Mouse (Mus musculus) MEL (cell line): ENCODE measurements around the gene Ovca2. TPM values are rescaled to one million over a fixed set of nuclear protein-coding genes. Genes with fewer than 3 reads are reported as not detected.
A peak's percentile ranks its signal among the peaks of the same experiment; 100 is the strongest.

ENCODE experiments used
- DNase-seq: peaks from one replicate; pipeline ENCODE4 v3.0.0; 2011; ENCODE audit warnings: low read depth, low spot score
- H3K27ac ChIP-seq: 2 replicates; pipeline ENCODE4 v1.5.1; 2012; ENCODE audit warnings: low read depth, mild to moderate bottlenecking, control low read depth, low read length, moderate library complexity; ENCODE audit not compliant: control insufficient read depth
- H3K27me3 ChIP-seq, 2 experiments: fragments of 150-350 bp in 1 of 2; sonication (generic) in 1 of 2; 2 replicates each; pipeline ENCODE4 v1.6.1; 2012; ENCODE audit warnings: low read length in 2 of 2, mild to moderate bottlenecking in 2 of 2, improper control_type of control experiment in 1 of 2, moderate library complexity in 1 of 2; ENCODE audit not compliant: insufficient read depth in 2 of 2, control insufficient read depth in 1 of 2
- H3K36me3 ChIP-seq, 2 experiments: 2 replicates each; pipeline ENCODE4 v1.6.1; 2012 to 2014; ENCODE audit warnings: low read length in 2 of 2, improper control_type of control experiment in 1 of 2, inconsistent platforms in 1 of 2, mild to moderate bottlenecking in 1 of 2; ENCODE audit not compliant: insufficient read depth in 2 of 2, control insufficient read depth in 1 of 2
- H3K4me1 ChIP-seq, 2 experiments: fragments of 150-350 bp in 1 of 2; sonication (generic) in 1 of 2; 2 replicates each; pipeline ENCODE4 v1.6.1; 2012; ENCODE audit warnings: low read length in 2 of 2, improper control_type of control experiment in 1 of 2, mild to moderate bottlenecking in 1 of 2; ENCODE audit not compliant: insufficient read depth in 2 of 2, control insufficient read depth in 1 of 2
- H3K4me3 ChIP-seq, 2 experiments: fragments of 150-350 bp in 1 of 2; sonication (generic) in 1 of 2; 2 replicates each; pipeline ENCODE4 v1.5.1; 2012; ENCODE audit warnings: low read depth in 2 of 2, low read length in 2 of 2, mild to moderate bottlenecking in 2 of 2, moderate library complexity in 2 of 2, control low read depth in 1 of 2, improper control_type of control experiment in 1 of 2; ENCODE audit not compliant: control insufficient read depth in 1 of 2, insufficient read depth in 1 of 2
- H3K79me2 ChIP-seq: 2 replicates; pipeline ENCODE4 v1.6.1; 2012; ENCODE audit warnings: mild to moderate bottlenecking, low read length, moderate library complexity; ENCODE audit not compliant: control insufficient read depth, poor library complexity, insufficient read depth
- H3K9ac ChIP-seq: 2 replicates; pipeline ENCODE4 v1.6.1; 2012; ENCODE audit warnings: low read depth, mild to moderate bottlenecking, control low read depth, low read length, moderate library complexity; ENCODE audit not compliant: control insufficient read depth, poor library complexity, severe bottlenecking
- H3K9me3 ChIP-seq: fragments of 150-350 bp; sonication (generic); replicated peaks from 2 replicates; pipeline ENCODE4 v1.6.1; 2012; ENCODE audit warnings: mild to moderate bottlenecking, low read length, improper control_type of control experiment, moderate library complexity; ENCODE audit not compliant: insufficient read depth
- CHD2 ChIP-seq: IDR thresholded peaks from 2 replicates; pipeline ENCODE4 v1.6.1; 2011; ENCODE audit warnings: low read length, improper control_type of control experiment
- JUND ChIP-seq: IDR thresholded peaks from 2 replicates; pipeline ENCODE4 v1.6.1; 2011; ENCODE audit warnings: low read depth, mild to moderate bottlenecking, improper control_type of control experiment, low read length
- MXI1 ChIP-seq: IDR thresholded peaks from 2 replicates; pipeline ENCODE4 v1.6.1; 2011; ENCODE audit warnings: mild to moderate bottlenecking, low read depth, low read length, improper control_type of control experiment
- NELFE ChIP-seq: IDR thresholded peaks from 2 replicates; pipeline ENCODE4 v1.6.1; 2011; ENCODE audit warnings: low read depth, low read length, improper control_type of control experiment
- SMC3 ChIP-seq: IDR thresholded peaks from 2 replicates; pipeline ENCODE4 v1.6.1; 2011; ENCODE audit warnings: low read depth, low read length, improper control_type of control experiment
- TCF12 ChIP-seq: IDR thresholded peaks from 2 replicates; pipeline ENCODE4 v1.6.1; 2014; ENCODE audit warnings: low read depth, mild to moderate bottlenecking, inconsistent platforms, low read length, improper control_type of control experiment, moderate library complexity
- USF1 ChIP-seq: IDR thresholded peaks from 2 replicates; pipeline ENCODE4 v1.6.1; 2014; ENCODE audit warnings: low read depth, mild to moderate bottlenecking, inconsistent platforms, low read length, improper control_type of control experiment, moderate library complexity
- ZKSCAN1 ChIP-seq: IDR thresholded peaks from 2 replicates; pipeline ENCODE4 v1.6.1; 2012; ENCODE audit warnings: low read depth, mild to moderate bottlenecking, inconsistent platforms, low read length, improper control_type of control experiment, moderate library complexity
- polyA plus RNA-seq, 2 experiments: library from polyadenylated mRNA; stranded (reverse) in 1 of 2; unstranded in 1 of 2; fragments of >175 nt in 1 of 2; fragments of >200 nt in 1 of 2; gene quantifications; 2 replicates each; pipeline versions ENCODE4 v1.2.1 to v1.2.4; 2012; ENCODE audit warnings: low replicate concordance in 2 of 2, low read depth in 1 of 2; ENCODE audit not compliant: insufficient read length in 2 of 2, insufficient read depth in 1 of 2, missing spikeins in 1 of 2
- total RNA-seq: library from RNA; depleted of rRNA; stranded (reverse); fragments of 300-350 nt; gene quantifications from 2 replicates; pipeline ENCODE4 v1.2.3, GENCODE M21; 2012

Gene Ovca2
- total and polyA plus RNA-seq, 3 experiments = 23.1 to 33.1 TPM; not detected in 1

- Histone ChIP-seq H3K36me3 (no peaks in the 10 kb centered on the region), H3K27me3 (no peaks in the 10 kb centered on the region), H3K27ac (no peak overlapping the region), H3K9me3 (no peaks in the 10 kb centered on the region), H3K9ac (no peak overlapping the region), H3K4me3 (no peak overlapping the region), H3K4me1 (no peaks in the 10 kb centered on the region), H3K79me2 (no peaks in the 10 kb centered on the region)
- DNase-seq = no peak
- TF ChIP-seq MXI1 (no peak), TCF12 (no peak), USF1 (no peak), CHD2 (no peak), SMC3 (no peak), JUND (no peak)
Observed at GRCm38 (mm10) chr11:75220115-75220514, 41.5 kb upstream of the Ovca2 start.

- Histone ChIP-seq H3K27ac (no peak overlapping the region), H3K79me2 (no peaks in the 10 kb centered on the region), H3K9me3 (no peaks in the 10 kb centered on the region), H3K36me3 (no peaks in the 10 kb centered on the region), H3K9ac (no peak overlapping the region), H3K4me1 (no peaks in the 10 kb centered on the region), H3K4me3 (no peak overlapping the region), H3K27me3 (no peaks in the 10 kb centered on the region)
- TF ChIP-seq ZKSCAN1 (peak; percentile 88), NELFE (no peak)
- DNase-seq = no peak
Observed at GRCm38 (mm10) chr11:75214081-75214950, 35.7 kb upstream of the Ovca2 start.

- H3K79me2 ChIP-seq = no peaks in the 10 kb centered on the region
- H3K27me3 ChIP-seq = no peaks in the 10 kb centered on the region
- H3K27ac ChIP-seq = no peak overlapping the region
- TF ChIP-seq SMC3 = no peak
- H3K9ac ChIP-seq = no peak overlapping the region
- no peaks in the 10 kb centered on the region for H3K36me3 ChIP-seq
- no peaks in the 10 kb centered on the region for H3K4me1 ChIP-seq
- H3K9me3 ChIP-seq = no peaks in the 10 kb centered on the region
- DNase-seq = no peak
- H3K4me3 ChIP-seq = no peak overlapping the region
Observed at GRCm38 (mm10) chr11:75213372-75214080, 34.9 kb upstream of the Ovca2 start.
